Mouse (Mus musculus): ENCODE data around the gene Fbxo8.

Gene Fbxo8

DNA sequence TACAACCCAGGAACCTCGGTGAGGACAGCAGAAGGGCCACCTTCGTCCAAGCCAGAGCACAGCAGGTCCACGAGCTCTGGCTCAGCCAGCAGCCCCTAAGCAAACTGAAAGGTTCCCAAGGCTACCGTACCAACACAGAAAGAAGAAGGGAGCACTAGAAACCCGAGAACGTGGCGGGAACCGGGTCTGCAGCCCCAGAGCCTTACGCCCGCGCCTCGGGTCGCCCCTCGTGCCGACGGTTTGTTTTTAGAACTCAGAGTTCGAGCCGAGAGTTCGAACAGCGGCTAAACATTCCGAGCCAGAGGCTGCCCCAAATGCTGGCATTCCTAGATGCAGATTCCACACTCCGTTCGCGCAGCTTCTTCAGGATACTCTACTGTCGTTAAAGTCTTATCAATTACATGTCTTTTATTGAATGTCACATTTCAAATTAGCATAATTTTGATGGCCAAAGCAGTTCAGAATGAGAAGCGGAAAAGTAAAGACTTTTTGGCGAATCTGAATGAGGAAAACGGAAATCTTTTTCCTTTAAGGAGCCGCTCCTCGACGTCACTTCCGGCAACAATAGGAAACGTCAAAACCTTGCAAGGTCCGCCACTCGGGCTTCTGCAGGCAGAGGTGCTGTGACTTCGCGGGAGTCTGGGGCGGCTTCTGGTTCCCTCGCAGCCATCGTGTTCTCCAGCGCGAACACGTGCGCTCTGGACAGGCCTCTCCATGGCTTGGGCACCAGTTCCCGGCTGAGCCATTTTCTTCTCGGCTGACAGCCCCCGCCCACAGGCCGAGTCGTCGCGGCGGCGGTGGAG is at the start of gene Fbxo8, which contains the start of gene Cep44:
Gene Fbxo8, plus strand, starts transcription at position 533 of the 803 bp plus-strand sequence.
Gene Cep44, minus strand, starts transcription at position 490 of the 803 bp plus-strand sequence.
- DNase-seq = peak; percentile 84

DNA sequence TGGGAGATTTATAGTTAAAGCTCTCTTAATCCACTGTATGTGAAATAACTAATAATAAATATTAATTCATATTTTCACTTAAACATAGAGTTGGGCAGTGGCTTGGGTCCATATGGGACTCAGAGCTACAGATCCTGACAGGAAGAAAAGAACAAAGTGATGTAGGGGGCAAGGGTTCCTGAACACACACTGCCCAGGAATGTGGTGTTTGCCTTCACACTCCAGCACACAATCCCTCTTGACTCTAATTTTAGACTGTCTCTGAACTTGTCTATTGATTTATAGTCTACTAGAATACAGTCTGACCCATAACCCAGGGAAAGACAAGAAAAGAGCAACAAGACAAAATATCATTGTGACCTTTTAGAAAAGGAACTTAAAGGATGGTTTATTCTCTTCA is 49.0 kb upstream of the Fbxo8 start:
- no peak for DNase-seq

GRCm38 (mm10) chr8:56508318-56508951 is 42.5 kb upstream of the Fbxo8 start:
- DNase-seq = no peak

DNA sequence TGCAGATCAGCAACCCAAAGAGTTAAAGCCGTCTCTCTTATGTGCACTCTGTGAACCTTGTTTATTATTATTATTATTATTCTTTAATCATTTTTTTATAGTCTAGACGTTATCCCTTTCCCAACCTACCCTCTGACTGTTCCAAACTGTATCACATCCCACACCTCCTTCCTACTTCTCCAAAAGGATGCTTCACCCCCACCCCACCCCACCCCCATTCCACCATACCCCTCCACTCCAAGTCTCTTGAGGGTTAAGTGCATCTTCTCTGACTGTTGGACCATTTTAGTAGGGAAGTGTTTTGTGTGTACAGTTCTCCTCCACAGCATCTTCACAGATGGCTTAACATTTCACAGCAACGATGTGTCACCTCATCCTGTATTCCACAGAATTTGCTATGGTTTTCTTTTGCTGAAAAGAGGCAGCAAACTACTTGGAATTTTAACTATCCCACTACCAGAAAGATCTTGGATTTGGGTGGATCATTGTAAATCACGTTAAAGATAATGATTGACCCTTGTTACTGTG is 41.9 kb upstream of the Fbxo8 start:
- DNase-seq = no peak

- DNase-seq = no peak
These were observed 32.0 kb upstream of the Fbxo8 start for GRCm38 (mm10) chr8:56518848-56519247.

DNA sequence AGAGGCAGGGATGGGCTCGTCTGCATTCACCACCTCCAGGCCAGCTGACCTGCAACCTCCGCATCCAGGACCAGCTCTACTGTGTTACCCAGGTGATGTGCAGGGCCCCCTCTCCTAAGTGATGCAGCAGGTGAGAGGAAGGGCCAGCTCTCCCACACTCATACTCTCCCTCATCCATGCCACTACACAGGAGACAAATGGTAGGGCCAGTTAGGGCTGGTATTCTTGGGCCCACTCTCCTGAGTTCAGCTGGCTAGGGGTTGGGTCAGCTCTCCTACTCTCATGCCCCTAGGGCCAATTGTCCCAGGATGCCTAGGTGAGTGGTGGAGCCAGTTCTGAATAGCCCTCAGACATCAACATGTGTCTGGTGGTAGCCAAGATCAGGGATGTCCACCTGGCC is 30.6 kb upstream of the Fbxo8 start:
- no peak for DNase-seq

DNA sequence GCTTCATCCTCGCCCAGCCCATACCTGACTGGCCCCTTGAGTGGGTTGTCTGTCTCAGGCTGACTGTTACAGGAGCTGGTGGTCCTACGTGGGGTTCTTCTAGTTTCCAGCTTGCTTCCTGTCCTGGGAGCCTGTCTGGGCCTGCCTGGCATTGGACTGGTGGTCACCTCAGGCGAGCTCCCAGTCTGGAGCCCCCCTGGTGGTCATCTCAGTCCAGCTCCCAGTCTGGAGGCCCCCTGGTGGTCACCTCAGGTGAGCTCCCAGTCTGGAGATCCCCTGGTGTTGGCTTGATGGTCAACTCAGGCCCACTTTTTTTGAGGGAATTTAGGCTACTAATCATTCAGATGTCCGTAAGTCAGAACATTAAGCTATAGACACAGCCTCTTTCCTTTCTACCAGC is 29.8 kb upstream of the Fbxo8 start:
- no peak for DNase-seq

DNA sequence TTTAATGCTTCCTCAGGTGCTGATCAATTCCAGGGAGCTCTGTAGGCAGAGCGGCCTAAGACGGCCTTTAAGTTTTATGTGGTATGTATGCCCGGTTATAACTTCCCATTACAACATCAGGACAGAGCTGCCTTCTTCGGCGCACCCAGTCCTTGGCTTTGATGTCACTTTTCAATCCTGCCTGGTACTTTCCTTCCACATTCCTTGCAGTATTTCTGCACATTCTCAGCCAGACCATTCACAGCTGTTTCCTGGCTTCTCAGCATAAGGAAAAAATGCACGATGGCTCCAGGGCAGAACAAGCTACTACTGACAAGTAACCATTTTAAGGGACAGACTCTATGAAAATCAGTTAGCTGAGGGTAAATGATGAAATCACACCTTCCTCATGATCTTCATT is 22.0 kb upstream of the Fbxo8 start:
- DNase-seq = no peak

- DNase-seq = peak; percentile 57
These were observed 20.5 kb upstream of the Fbxo8 start for GRCm38 (mm10) chr8:56530359-56530758.

DNA sequence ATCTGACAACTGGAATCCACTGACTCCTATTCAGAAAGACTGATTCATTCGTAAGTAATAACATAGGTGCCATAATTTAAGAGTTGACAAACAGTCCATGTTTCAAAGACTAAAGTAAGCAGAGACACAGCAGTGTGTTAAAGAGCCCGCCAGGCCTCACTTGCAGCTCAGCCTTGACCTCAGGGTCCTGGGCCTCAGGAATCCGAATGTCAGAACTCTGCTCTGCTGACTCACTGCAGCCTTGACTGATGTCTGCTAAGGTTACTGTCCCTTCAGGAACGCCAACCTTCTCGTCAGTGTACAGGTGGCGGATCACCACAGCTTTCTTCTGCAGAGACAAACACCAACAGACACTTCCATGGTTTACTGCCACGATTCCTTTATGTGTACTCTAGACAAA is 10.2 kb upstream of the Fbxo8 start:
- DNase-seq = no peak

DNA sequence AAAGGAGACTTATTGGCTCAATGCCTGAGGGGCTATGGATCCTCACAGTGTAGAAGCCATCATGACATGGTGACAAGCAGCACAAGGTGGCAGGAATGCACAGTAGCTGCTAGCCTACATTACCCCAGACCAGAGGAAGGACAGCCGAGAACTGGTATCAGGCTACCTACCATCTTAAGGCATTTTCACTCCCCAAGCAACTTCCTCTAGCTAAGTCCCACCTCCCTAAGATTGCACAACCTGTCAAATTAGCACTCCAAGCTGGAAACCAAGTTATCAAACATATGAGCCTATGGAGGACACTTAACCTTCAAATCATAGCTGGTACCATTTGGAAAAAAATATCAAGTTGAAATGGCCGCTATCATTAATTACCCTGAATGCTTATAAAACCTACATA is 3.0 kb upstream of the Fbxo8 start:
- DNase-seq = no peak

DNA sequence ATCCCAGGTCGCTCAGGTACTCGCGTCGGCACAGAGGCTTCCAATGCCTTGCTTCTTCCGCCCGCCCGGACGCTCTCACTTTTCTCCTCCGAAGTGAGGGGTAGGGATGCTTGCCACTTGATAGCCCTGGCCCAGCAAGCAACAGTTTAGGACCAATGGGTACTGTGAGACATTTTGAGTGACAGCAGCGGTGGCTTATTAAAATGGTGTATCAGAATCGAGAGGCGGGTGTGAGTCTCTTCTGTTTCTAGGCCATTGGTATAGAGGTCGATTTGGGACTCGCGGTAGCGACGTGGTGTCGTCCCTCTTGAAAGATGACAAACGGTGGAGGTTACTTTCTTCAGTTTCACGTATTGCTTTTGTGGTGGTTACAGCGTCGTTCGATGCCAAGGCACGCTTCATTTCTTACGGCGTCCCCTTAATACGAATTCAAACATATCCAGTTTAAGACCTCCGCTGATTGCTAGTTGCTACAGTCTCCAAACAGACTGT is 517 bp downstream of the Fbxo8 start:
- peak; percentile 85 for DNase-seq

GRCm38 (mm10) chr8:56552045-56552444 is 1.2 kb downstream of the Fbxo8 start:
- DNase-seq = peak; percentile 29

DNA sequence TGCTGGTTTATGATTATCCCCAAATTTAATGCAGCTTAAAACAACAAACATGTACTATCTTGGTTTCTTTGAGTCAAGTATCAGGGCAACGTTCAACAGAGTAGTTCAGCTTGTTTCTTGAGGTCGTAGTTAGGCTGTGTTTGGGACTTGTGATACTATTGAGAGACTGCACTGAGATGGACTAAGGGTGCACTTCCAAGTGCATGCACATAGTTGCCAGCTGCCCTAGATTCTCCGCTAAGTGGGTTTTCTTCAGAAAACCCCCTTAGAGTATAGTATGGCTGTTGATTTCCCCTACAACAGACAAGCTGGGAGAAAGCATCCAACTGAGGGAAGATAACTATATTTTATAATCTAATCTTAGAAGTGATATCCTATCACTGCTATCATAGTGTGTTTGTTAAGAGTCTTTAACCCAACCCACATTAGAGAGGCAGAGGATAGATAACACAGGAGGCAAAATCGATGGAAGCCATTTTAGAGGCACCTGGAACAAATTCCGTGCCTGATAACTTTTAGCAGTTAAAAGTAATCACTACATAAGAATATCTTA is 1.7 kb downstream of the Fbxo8 start:
- DNase-seq = no peak

DNA sequence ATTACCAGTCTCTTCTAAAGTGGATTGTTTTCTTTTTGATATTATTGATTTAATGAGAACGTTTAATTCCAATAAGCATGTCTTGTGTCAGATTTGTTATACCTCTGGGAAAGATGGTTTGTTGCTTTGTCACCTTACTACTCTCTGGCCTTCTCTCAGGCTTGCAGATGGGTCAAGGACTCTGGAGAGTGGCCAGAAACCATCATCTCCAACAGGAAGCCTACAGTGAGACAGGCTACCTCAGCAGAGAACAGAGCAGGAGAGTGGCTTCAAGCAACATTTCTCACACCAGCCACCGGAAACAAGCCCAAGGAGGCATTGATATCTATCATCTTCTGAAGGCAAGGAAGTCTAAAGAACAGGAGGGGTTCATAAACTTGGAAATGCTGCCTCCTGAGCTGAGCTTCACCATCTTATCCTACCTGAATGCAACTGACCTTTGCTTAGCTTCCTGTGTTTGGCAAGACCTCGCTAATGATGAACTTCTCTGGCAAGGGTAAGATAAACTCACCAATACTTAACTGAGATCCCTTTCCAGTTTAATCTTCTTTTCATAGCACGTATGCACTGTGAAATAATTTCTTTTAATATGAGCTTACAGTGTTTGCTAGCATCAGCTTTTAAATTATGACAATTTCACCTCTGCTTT is 13.6 kb downstream of the Fbxo8 start:
- DNase-seq = no peak

DNA sequence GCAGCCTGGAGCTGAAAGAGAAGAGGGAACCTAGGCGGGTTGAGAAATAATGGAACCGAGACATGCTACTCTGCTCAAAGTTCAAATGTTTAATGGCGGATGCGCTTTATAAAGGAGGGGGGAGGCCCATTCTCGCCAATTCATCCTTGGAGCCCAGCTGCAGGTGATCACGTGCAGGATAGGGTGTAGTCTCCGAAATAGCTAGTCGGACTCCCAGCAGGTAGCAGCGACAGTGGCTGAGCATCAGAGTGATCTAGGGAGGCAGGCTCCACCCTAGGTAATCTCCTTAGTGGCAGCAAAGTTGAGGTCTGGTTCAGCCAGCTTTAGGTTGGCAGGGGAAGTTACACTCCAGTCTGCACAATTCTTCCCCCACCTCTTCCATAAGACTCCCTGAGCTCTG is 16.0 kb downstream of the Fbxo8 start:
- DNase-seq = no peak

DNA sequence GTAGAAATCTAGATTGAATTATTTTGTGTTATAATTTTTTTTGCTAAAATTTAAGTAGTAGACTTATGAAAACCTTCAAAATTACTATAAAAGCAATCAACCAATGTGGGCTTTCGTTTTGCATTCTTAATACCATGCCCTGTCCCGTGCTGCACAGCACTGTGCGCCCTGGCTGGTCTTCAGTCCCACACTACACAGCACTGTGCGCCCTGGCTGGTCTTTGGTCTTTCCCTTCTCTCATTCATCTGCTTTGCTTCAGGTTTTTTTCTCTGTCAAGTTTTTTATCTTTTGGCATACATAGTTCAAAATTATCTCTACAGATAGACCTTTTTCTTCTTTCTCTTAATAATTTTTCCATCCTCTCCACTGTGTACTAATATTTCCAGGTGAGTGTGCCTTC is 30.0 kb downstream of the Fbxo8 start:
- peak; percentile 12 for DNase-seq

GRCm38 (mm10) chr8:56582841-56583240 is 32.0 kb downstream of the Fbxo8 start:
- peak; percentile 27 for DNase-seq

- DNase-seq = no peak
These were observed 38.1 kb downstream of the Fbxo8 start for GRCm38 (mm10) chr8:56589004-56589403.

DNA sequence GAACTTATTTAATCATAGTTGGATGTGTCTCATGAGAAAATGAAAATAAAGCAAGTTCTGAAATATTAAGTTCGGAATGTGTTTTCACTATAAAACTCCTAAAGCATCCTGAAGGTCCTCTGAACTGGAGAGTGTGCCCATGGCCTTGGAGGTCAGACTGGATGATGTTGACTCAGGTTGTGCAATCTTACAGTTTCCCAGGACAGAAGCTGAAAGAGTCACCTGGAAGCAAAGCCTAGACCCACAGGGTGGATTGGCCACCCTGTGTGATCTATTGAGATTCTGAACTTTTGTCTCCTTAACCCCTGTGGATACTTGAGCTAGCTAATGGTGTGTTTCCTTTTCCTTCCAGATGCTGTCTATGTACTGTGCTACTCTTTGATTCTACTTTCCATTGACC is 40.2 kb downstream of the Fbxo8 start:
- DNase-seq = no peak

- DNase-seq = no peak
These were observed 40.6 kb downstream of the Fbxo8 start for GRCm38 (mm10) chr8:56591502-56591901.

GRCm38 (mm10) chr8:56606481-56606880 is 55.6 kb downstream of the Fbxo8 start:
- no peak for DNase-seq

DNA sequence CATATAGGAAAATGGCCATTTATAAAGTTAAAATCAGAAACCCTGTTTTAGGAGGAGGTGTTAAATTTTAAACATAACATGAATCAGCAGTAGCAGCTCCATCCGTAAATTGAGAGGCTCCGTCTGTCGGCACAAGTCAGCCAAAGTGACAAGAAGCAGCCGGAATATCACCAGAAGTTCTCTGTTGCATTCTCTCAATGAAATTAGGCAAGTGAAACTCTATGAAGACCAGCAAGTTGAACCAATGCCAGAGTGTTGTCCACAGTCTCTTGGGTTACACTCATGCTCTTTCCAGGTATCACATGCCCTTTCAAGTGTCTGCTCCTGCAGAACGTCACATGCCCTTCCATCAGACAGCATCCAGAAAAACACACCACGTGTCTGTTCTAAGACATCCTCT is 60.8 kb downstream of the Fbxo8 start:
- DNase-seq = no peak

Measured in thymus, postnatal 14 days (tissue).